Mouse (Mus musculus) cerebellum, adult 11-12 months (tissue): ENCODE data around the gene Prps2.
"Not testable (repeated sequence)": the region's sequence is repeated elsewhere in the genome, so short reads cannot be mapped to it uniquely, and the experiment has no call there.

Experiments used
- DNase-seq: peaks from one replicate; pipeline ENCODE4 v3.0.0; 2022

Prps2 gene

GRCm38 (mm10) chrX:167321233-167321806, 61.2 kb downstream of the Prps2 start:
- DNase-seq: no peak

DNA sequence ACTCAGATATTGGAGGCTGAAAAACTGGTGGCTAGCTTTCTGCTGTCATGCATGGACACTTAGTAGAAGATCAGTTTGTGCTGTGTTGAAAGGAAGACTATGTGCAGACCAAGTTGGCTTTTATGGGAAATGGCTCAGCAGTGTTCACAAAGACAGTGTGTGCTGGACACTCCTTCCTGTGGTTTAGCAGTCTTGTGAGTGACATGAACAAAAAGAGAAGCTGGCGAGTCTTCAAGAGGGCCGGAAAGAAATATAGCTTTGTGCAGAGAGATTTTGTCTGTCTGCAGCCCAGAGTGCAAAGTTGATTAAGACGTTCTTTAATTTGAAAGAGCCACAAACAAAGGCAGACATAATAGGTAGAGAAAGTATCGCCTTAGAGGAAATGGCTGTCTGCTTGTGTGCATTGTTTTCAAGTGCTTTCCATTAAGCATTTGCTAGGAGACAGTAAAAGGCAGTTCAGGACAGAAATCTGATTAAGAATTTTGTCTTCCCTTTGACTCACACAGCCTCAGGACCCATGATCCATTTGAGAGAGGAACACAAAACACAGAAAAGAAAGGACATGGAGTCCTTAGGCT, 63.6 kb downstream of the Prps2 start:
- DNase-seq: no peak

DNA sequence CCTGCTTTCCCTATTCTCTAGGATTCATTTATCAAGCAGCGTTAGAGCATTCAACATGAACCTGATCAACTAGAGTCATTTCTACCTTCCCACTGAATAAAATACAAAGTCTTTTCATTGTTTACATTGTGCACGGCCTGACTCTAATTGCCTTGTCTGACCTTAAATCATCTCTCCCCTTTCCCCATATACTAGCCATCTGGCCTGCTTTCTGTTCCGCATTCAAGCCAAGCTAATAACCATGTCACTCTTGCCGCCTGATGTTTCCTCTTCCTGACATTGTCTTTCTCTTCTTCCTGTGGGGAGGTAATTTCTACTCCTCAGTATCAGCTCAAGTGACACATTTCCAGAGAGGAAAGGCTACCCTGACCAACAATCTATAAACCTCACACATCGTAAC, 66.8 kb downstream of the Prps2 start:
- no peak for DNase-seq

DNA sequence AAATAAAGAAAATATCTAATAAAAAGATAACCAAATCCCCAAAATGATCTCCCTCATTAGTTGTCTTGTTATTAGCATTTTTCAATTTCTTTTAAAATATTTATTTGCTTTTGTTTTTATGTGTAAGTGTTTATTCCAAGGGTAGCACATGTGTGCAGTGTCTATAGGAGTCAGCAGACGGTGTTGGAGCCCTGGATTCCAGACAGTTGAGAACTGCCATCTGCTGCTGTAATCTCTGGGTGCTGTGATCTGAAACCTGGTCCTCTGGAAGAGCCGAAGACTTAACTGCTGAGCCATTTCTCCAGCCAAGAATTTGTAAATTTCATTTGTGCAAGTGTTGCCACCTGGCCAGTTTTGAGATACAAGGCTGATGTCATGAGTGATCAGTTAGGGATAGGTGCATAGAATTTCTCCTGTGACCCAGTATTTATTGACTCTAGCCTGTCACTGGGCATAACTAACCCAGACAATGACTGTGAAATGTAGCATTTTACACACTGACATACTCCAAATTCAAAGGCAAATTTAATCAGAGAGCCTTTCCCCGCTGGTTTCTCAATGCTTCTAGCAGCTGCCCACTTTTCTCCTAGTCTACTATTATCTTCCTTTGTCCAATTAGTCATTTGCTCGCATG, 67.3 kb downstream of the Prps2 start:
- DNase-seq: no peak

GRCm38 (mm10) chrX:167302061-167302460, 80.5 kb downstream of the Prps2 start:
- DNase-seq: not testable (repeated sequence)
